Mouse (Mus musculus): Measurements from ENCODE around the gene F2r. TPM values are rescaled to one million over a fixed set of nuclear protein-coding genes. Genes with fewer than 3 reads are reported as not detected.

The F2r gene
- polyA plus RNA-seq, 1 experiment from 2014 or later: 54.4 TPM

- peaks cover 7% of the 10 kb centered on the region; the same call in 1 of the 2 replicates for H3K4me1 ChIP-seq (ENCODE audit: control insufficient read depth, insufficient read depth, low read length)
- H3K9me3 ChIP-seq (replicated peaks; ENCODE audit: control insufficient read depth, low read length, poor library complexity, severe bottlenecking): no peaks in the 10 kb centered on the region
- no peaks in the 10 kb centered on the region for H3K36me3 ChIP-seq (ENCODE audit: control insufficient read depth, insufficient read depth, low read length)
- H3K27me3 ChIP-seq (ENCODE audit: control insufficient read depth, insufficient read depth, low read depth, low read length): no peaks in the 10 kb centered on the region
- H3K4me2 ChIP-seq (ENCODE audit: low read length): no peak overlapping the region
- no peak overlapping the region for H3K4me3 ChIP-seq (ENCODE audit: low read depth, low read length)
- no peak overlapping the region for H3K27ac ChIP-seq (ENCODE audit: low read length)
- ATAC-seq: no peak
- H3K9ac ChIP-seq (ENCODE audit: low read depth, low read length): no peak overlapping the region
- 74% methylated on average over 10 of the region's 10 CpGs for WGBS
Measured at GRCm38 (mm10) chr13:95637737-95638136, 19.4 kb upstream of the F2r start.

- Histone ChIP-seq H3K36me3 (ENCODE audit: control insufficient read depth, insufficient read depth, low read length) (no peaks in the 10 kb centered on the region), H3K9ac (ENCODE audit: low read depth, low read length) (no peak overlapping the region), H3K27me3 (ENCODE audit: control insufficient read depth, insufficient read depth, low read depth, low read length) (no peaks in the 10 kb centered on the region), H3K4me2 (ENCODE audit: low read length) (no peak overlapping the region), H3K4me3 (ENCODE audit: low read depth, low read length) (no peak overlapping the region), H3K4me1 (ENCODE audit: control insufficient read depth, insufficient read depth, low read length) (peaks cover 7% of the 10 kb centered on the region; the same call in 1 of the 2 replicates), H3K9me3 (replicated peaks; ENCODE audit: control insufficient read depth, low read length, poor library complexity, severe bottlenecking) (0 out of 2 replicates have a peak, but pooled peaks cover 2% of the 10 kb centered on the region), H3K27ac (ENCODE audit: low read length) (no peak overlapping the region)
- 88% methylated on average over 12 of the region's 12 CpGs for WGBS
- no peak for ATAC-seq
Measured at GRCm38 (mm10) chr13:95635301-95635700, 17.0 kb upstream of the F2r start.

- H3K9ac ChIP-seq (ENCODE audit: low read depth, low read length): no peak overlapping the region
- peaks cover 3% of the 10 kb centered on the region; the same call in 1 of the 2 replicates for H3K4me1 ChIP-seq (ENCODE audit: control insufficient read depth, insufficient read depth, low read length)
- H3K4me3 ChIP-seq (ENCODE audit: low read depth, low read length): no peak overlapping the region
- H3K27ac ChIP-seq (ENCODE audit: low read length): no peak overlapping the region
- no peak overlapping the region for H3K4me2 ChIP-seq (ENCODE audit: low read length)
- no peak for ATAC-seq
- no peaks in the 10 kb centered on the region for H3K27me3 ChIP-seq (ENCODE audit: control insufficient read depth, insufficient read depth, low read depth, low read length)
- H3K36me3 ChIP-seq (ENCODE audit: control insufficient read depth, insufficient read depth, low read length): no peaks in the 10 kb centered on the region
- 65% methylated on average over 2 of the region's 2 CpGs for WGBS
- 0 out of 2 replicates have a peak, but pooled peaks cover 2% of the 10 kb centered on the region for H3K9me3 ChIP-seq (replicated peaks; ENCODE audit: control insufficient read depth, low read length, poor library complexity, severe bottlenecking)
Measured at GRCm38 (mm10) chr13:95634451-95634850, 16.2 kb upstream of the F2r start.

- WGBS: 81% methylated on average over 2 of the region's 2 CpGs
- Histone ChIP-seq H3K9ac (ENCODE audit: low read depth, low read length) (no peak overlapping the region), H3K9me3 (replicated peaks; ENCODE audit: control insufficient read depth, low read length, poor library complexity, severe bottlenecking) (0 out of 2 replicates have a peak, but pooled peaks cover 2% of the 10 kb centered on the region), H3K4me2 (ENCODE audit: low read length) (no peak overlapping the region), H3K4me1 (ENCODE audit: control insufficient read depth, insufficient read depth, low read length) (no peaks in the 10 kb centered on the region), H3K27ac (ENCODE audit: low read length) (no peak overlapping the region), H3K27me3 (ENCODE audit: control insufficient read depth, insufficient read depth, low read depth, low read length) (no peaks in the 10 kb centered on the region), H3K4me3 (ENCODE audit: low read depth, low read length) (no peak overlapping the region), H3K36me3 (ENCODE audit: control insufficient read depth, insufficient read depth, low read length) (no peaks in the 10 kb centered on the region)
- no peak for ATAC-seq
Measured at GRCm38 (mm10) chr13:95633384-95633783, 15.1 kb upstream of the F2r start.

- Histone ChIP-seq H3K36me3 (ENCODE audit: control insufficient read depth, insufficient read depth, low read length) (no peaks in the 10 kb centered on the region), H3K27ac (ENCODE audit: low read length) (no peak overlapping the region), H3K27me3 (ENCODE audit: control insufficient read depth, insufficient read depth, low read depth, low read length) (no peaks in the 10 kb centered on the region), H3K4me3 (ENCODE audit: low read depth, low read length) (no peak overlapping the region), H3K4me2 (ENCODE audit: low read length) (no peak overlapping the region), H3K9me3 (replicated peaks; ENCODE audit: control insufficient read depth, low read length, poor library complexity, severe bottlenecking) (0 out of 2 replicates have a peak, but pooled peaks cover 2% of the 10 kb centered on the region), H3K9ac (ENCODE audit: low read depth, low read length) (no peak overlapping the region), H3K4me1 (ENCODE audit: control insufficient read depth, insufficient read depth, low read length) (no peaks in the 10 kb centered on the region)
- WGBS: 95% methylated on average over 6 of the region's 6 CpGs
- ATAC-seq: no peak
Measured at GRCm38 (mm10) chr13:95632144-95632543, 13.9 kb upstream of the F2r start.

- Histone ChIP-seq H3K4me1 (ENCODE audit: control insufficient read depth, insufficient read depth, low read length) (no peaks in the 10 kb centered on the region), H3K4me3 (ENCODE audit: low read depth, low read length) (no peak overlapping the region), H3K27ac (ENCODE audit: low read length) (no peak overlapping the region), H3K9me3 (replicated peaks; ENCODE audit: control insufficient read depth, low read length, poor library complexity, severe bottlenecking) (0 out of 2 replicates have a peak, but pooled peaks cover 2% of the 10 kb centered on the region), H3K9ac (ENCODE audit: low read depth, low read length) (no peak overlapping the region), H3K4me2 (ENCODE audit: low read length) (no peak overlapping the region), H3K27me3 (ENCODE audit: control insufficient read depth, insufficient read depth, low read depth, low read length) (no peaks in the 10 kb centered on the region), H3K36me3 (ENCODE audit: control insufficient read depth, insufficient read depth, low read length) (no peaks in the 10 kb centered on the region)
- no peak for ATAC-seq
- 93% methylated on average over 2 of the region's 2 CpGs for WGBS
Measured at GRCm38 (mm10) chr13:95630747-95631146, 12.5 kb upstream of the F2r start.

- Histone ChIP-seq H3K9me3 (replicated peaks; ENCODE audit: control insufficient read depth, low read length, poor library complexity, severe bottlenecking) (0 out of 2 replicates have a peak, but pooled peaks cover 2% of the 10 kb centered on the region), H3K36me3 (ENCODE audit: control insufficient read depth, insufficient read depth, low read length) (no peaks in the 10 kb centered on the region), H3K27ac (ENCODE audit: low read length) (no peak overlapping the region), H3K27me3 (ENCODE audit: control insufficient read depth, insufficient read depth, low read depth, low read length) (no peaks in the 10 kb centered on the region), H3K4me2 (ENCODE audit: low read length) (no peak overlapping the region), H3K4me1 (ENCODE audit: control insufficient read depth, insufficient read depth, low read length) (no peaks in the 10 kb centered on the region), H3K9ac (ENCODE audit: low read depth, low read length) (no peak overlapping the region), H3K4me3 (ENCODE audit: low read depth, low read length) (no peak overlapping the region)
- no peak for ATAC-seq
- WGBS: 88% methylated on average over 10 of the region's 10 CpGs
Measured at GRCm38 (mm10) chr13:95629751-95630150, 11.5 kb upstream of the F2r start.

- H3K4me2 ChIP-seq (ENCODE audit: low read length): no peak overlapping the region
- 0 out of 2 replicates have a peak, but pooled peaks cover 2% of the 10 kb centered on the region for H3K9me3 ChIP-seq (replicated peaks; ENCODE audit: control insufficient read depth, low read length, poor library complexity, severe bottlenecking)
- H3K27me3 ChIP-seq (ENCODE audit: control insufficient read depth, insufficient read depth, low read depth, low read length): no peaks in the 10 kb centered on the region
- no peak overlapping the region for H3K9ac ChIP-seq (ENCODE audit: low read depth, low read length)
- no peaks in the 10 kb centered on the region for H3K4me1 ChIP-seq (ENCODE audit: control insufficient read depth, insufficient read depth, low read length)
- H3K36me3 ChIP-seq (ENCODE audit: control insufficient read depth, insufficient read depth, low read length): no peaks in the 10 kb centered on the region
- 50% methylated on average over 7 of the region's 7 CpGs for WGBS
- H3K27ac ChIP-seq (ENCODE audit: low read length): no peak overlapping the region
- H3K4me3 ChIP-seq (ENCODE audit: low read depth, low read length): no peak overlapping the region
- ATAC-seq: no peak
Measured at GRCm38 (mm10) chr13:95626696-95627095, 8.4 kb upstream of the F2r start.

GRCm38 (mm10) chr13:95623042-95623441 is 4.8 kb upstream of the F2r start:
- 85% methylated on average over 3 of the region's 3 CpGs for WGBS
- no peak for ATAC-seq

More at GRCm38 (mm10) chr13:95623042-95623441, 4.8 kb upstream of the F2r start:
- Histone ChIP-seq H3K36me3 (ENCODE audit: control insufficient read depth, insufficient read depth, low read length) (no peaks in the 10 kb centered on the region), H3K9me3 (replicated peaks; ENCODE audit: control insufficient read depth, low read length, poor library complexity, severe bottlenecking) (no peaks in the 10 kb centered on the region), H3K4me1 (ENCODE audit: control insufficient read depth, insufficient read depth, low read length) (peaks cover 5% of the 10 kb centered on the region; the same call in 1 of the 2 replicates), H3K27ac (ENCODE audit: low read length) (no peak overlapping the region), H3K4me3 (ENCODE audit: low read depth, low read length) (no peak overlapping the region), H3K27me3 (ENCODE audit: control insufficient read depth, insufficient read depth, low read depth, low read length) (no peaks in the 10 kb centered on the region), H3K4me2 (ENCODE audit: low read length) (no peak overlapping the region), H3K9ac (ENCODE audit: low read depth, low read length) (no peak overlapping the region)

Measured in midbrain, embryonic 16.5 days (tissue).